Mouse (Mus musculus) brain, embryonic 14.5 days (tissue): ENCODE data around the gene Scn9a. TPM values are rescaled to one million over a fixed set of nuclear protein-coding genes. Genes with fewer than 3 reads are reported as not detected.
A peak's percentile ranks its signal among the peaks of the same experiment; 100 is the strongest.

Experiments used
- DNase-seq: peaks from one replicate; pipeline ENCODE4 v3.0.0-alpha.2; 2011; ENCODE audit warnings: low read depth
- CTCF ChIP-seq: fragments of 200-500 bp; IDR thresholded peaks from 2 replicates; pipeline ENCODE4 v1.5.1; 2012; ENCODE audit warnings: inconsistent platforms, mild to moderate bottlenecking, moderate library complexity, borderline replicate concordance; ENCODE audit not compliant: insufficient read depth, insufficient read length; ENCODE audit errors: extremely low read depth
- POLR2A ChIP-seq: fragments of 200-500 bp; IDR thresholded peaks from 2 replicates; pipeline ENCODE4 v1.6.1; 2012; ENCODE audit warnings: mild to moderate bottlenecking, inconsistent platforms, borderline replicate concordance; ENCODE audit not compliant: poor library complexity, insufficient read depth, insufficient read length, severe bottlenecking; ENCODE audit errors: extremely low read depth
- polyA plus RNA-seq: library from polyadenylated mRNA; depleted of rRNA; stranded (reverse); fragments of >200 nt; gene quantifications from 2 replicates; pipeline ENCODE4 v1.2.3, GENCODE M21; 2012; rRNA removed

Scn9a gene
- 7.5 and 11.0 TPM in 2 replicates for polyA plus RNA-seq

DNA sequence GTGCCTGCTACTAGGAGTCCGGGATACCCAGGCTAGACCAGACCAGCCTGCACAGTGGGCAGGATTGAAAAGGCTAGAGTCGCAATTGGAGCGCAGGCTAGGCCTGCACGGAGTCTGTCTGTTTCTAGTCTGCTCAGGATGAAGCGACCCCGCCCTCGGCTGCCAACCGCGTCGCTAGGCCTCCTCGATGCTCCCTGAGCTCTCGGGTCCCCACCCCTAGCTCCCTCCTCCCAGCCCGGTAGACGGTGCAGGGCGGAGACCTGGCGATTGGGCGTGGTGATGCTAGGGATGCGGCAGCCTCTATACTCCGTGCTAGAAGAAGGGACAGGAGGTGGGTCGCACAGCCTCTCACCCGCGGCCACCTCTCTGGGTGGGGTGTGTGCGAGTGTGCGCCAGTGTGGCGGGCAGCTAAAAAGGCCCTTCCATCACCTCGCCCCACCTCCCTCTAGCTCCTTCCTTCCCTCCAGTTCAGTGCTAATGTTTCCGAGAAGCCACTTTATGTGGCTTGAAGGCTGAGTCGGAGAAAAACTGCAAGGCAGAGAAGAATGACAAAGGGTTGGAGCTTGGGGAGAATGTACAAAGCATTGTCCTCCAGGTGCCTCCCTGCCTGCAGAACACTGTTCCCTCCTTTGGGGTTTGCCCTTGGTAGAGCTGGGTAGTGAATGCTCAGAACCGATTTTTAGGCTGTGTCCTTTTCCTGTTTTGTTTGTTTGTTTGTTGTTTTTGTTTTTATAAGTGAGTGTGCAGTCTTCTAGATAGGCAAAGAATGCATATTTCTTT, at the start of gene Scn9a:
Scn9a (minus strand) TSS at position 383 of the 780 bp plus-strand sequence.
- peak; percentile 80 for DNase-seq
- 0 out of 2 replicates have a peak, but pooled peaks have one; percentile 11 for TF ChIP-seq POLR2A
- no peak for TF ChIP-seq CTCF

DNA sequence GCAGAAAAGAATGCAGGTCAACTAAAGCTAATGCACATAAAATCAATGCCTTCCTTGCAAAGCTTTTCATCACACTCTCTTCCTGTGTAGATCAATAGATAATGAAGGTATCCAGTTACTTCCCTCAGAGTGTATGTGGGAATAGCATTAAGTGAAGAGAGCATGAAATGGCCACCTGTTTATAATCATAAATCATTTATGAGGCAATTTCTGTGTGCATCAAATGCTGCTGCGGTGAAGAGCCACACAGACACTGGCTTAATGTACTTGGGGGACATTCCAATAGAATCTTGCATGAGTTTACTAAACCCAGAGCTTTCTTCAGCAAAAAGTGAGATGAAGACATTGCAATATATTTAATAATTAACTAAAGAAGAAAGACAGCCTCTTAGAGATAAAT, 27.2 kb upstream of the Scn9a start:
- no peak for TF ChIP-seq CTCF
- no peak for TF ChIP-seq POLR2A
- DNase-seq: peak; percentile 14

DNA sequence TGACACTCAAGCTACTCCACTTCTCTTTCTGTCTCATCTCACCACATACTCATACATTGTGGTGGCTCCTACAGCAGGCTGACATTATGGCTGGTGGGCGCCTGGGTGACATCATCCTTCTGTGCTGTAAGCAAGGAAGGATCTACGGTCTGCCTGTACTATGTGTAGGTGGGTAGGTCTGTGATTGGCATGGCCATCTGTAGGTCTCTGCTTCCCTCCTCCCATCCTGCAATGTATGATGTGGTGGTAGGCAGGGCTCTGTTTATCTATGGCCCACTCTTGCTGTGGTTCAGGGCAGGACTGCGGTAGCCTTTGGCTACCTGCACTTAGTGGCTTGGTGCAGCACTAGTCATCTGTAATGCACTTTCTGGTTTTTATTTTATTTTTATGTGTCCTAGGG, 21.7 kb upstream of the Scn9a start:
- no peak for DNase-seq
- no peak for TF ChIP-seq POLR2A
- TF ChIP-seq CTCF: no peak

DNA sequence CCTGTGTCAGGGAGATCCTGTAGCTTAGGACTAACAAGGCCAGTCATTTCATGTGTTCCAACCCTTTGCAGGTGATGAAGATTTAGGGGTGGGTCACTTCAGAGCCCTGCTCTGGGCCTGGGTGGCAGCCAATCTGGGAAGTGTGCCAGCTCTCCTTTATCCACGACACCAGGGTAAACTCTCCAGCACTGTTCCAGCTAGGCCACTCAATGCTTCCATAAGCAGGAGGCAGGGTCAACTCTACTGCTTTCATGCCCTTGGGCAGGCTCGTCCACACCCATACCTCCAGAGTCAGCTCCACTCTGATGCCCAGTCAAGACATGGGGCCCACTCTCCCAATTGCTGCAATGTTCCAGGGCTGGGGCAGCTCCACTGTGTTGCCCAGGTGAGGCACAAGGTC, 20.7 kb upstream of the Scn9a start:
- DNase-seq: no peak
- TF ChIP-seq POLR2A: no peak
- no peak for TF ChIP-seq CTCF

DNA sequence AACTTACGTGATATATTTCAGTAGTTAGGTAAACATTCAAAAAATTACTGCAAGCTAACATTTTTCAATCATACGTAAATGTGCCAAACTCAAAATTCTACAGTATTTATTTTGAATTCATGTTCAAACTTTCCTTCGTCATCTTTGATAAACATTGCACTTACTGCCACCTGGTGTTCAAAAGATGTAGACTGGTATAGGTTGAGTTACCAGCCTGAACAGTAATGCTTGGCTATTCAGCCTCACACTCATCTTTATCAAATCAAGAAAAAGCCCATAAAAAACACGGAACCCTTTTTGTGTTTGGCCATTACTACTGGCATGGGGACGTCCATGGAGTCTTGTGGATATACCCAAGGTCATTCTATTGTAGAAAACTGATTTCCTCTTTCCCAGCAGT, 9.6 kb upstream of the Scn9a start:
- peak; percentile 45 for TF ChIP-seq CTCF
- TF ChIP-seq POLR2A: no peak
- DNase-seq: peak; percentile 76

DNA sequence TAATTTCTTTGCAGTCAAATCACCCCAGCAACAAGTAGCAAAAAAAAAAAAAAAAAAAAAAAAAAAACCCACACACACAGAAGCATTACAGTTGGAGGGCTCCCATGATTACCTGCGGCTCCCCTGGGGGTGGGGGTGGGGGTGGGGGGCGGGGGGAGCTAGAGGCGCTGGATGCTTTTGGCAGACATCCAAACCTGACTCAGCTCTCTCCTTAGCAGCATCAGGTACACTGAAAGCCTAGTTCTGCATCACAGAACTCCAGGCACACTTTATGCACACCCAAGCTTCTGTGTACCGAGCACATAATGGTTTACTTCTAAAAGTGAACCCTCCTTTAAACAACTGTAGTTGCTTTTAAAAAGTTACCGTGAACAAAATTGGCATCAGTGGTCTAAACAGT, 2.0 kb downstream of the Scn9a start:
- peak; percentile 69 for DNase-seq

DNA sequence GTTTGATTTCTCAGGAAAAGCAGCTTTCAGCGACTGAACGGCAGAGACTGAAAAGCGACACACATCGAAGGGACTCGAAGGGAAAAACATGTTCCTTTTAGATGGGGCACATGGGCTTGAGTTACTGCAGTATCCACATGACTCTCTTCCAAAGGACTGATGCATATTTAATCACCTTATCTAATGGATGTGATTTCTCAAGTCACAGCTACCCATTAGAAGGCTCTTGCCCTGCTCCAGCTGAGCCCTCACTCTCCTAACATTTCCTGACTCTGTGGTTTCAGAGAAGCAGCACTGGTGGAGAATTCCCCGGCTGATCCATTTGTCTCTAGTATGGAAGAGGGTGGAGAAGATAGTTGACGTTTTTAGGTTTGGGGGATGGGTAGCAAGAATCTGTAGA, 23.7 kb downstream of the Scn9a start:
- no peak for TF ChIP-seq CTCF
- no peak for TF ChIP-seq POLR2A
- peak; percentile 5 for DNase-seq

More for the DNA sequence above, 2.0 kb downstream of the Scn9a start:
- TF ChIP-seq POLR2A (no peak), CTCF (no peak)

DNA sequence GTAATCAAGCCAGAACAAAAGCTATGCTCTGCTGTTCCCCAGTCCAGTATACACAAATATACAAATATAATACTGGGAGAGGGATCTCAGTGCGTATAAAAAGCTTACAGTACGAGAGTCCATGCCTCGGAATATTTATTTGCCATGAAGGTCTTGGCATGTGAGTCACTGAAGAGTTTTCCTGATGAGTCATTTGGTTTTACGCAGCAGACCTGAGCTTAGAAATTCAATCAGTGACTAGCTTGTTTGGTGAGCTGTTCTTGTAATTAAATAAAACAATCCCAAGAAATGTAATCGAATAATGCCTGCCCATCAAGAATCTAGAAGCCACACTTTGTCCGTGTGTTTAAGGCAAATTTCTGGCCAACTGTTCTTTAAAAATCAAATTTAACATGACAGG, 37.4 kb downstream of the Scn9a start:
- TF ChIP-seq CTCF (no peak), POLR2A (no peak)
- DNase-seq: no peak

DNA sequence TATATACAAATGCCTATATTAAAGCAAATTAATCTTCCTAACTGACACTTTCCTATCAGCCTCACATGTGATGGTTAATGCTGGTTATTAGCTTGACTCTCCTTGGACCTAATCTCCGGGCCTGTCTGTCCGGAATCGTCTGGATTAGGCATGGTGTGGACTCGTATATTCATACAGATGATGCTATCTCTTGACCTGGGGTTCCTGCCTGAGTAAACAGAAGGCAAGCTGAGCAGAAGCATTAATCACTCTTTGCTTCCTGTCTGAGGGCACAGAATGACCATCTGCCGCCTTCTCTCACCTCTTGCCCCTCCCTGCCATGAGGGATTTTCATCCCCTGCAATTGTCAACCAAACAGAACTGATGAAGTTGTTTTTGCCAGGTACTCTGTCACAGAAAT, 38.6 kb downstream of the Scn9a start:
- TF ChIP-seq CTCF (no peak), POLR2A (no peak)
- DNase-seq: no peak

DNA sequence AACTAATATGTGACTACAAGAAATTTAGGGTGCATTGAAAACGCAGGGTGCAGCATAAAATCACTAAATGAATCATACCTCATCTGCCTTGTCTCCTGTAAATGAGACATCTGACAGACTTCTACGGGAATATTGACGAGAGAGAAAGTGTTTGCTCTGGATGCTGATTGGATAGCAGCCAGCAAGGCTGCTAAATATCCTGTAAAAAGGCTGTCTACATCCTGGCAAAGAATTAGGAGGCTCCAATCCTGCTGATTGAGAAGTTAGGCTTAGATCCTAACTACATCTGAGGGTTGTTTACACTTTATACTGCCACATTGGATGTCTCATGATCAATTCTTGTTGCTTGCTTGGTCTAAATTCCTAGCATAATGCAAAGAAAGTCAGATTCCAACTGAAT, 44.6 kb downstream of the Scn9a start:
- TF ChIP-seq POLR2A (no peak), CTCF (no peak)

DNA sequence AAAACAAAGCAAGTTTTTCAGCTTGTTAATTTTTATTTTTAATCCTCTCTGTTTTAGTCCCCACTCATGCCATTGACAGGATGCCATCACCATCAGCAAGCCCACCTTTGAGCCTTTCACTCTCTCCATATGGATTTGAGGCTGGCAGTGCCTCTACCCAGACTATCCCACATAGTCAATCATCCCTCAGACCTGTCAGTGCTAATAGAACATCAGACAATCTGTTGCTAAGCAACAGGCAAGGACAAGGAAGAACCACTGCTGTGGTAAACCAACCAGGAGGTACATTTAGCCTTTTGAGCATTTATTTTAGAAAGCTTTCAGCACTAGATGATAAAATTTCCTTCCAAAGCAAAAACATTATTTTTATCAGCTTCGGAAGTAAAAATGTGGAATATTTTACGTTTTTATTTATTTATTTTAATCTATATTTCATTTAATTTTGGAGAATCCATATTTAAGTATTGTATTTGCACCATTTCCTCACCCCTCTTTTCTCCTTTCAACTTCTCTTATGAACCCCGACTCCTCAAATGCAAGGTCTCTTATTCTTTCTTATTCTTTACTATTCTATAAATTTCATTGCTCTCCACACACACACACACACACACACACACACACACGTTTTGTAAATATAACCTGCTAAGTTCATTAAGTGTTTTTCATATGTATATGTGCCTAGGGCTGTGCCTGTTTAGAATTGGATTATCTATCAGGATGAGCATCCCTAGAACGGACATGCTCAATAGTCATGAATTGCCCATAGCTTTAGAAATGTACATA, 54.5 kb downstream of the Scn9a start:
- DNase-seq: peak; percentile 82
- TF ChIP-seq POLR2A: no peak
- TF ChIP-seq CTCF: no peak

More for the DNA sequence above, 44.6 kb downstream of the Scn9a start:
- peak; percentile 68 for DNase-seq
